Mouse (Mus musculus) CD8-positive naive resting alpha-beta T cell, adult 2 months (primary cell): ENCODE data around the gene Olfr119.
"Not testable (repeated sequence)": the region's sequence is repeated elsewhere in the genome, so short reads cannot be mapped to it uniquely, and the experiment has no call there.

Source experiments
- DNase-seq, 2 experiments: peaks; one replicate each; pipeline ENCODE4 v3.0.0; 2022; ENCODE audit warnings: low read depth in 2 of 2, low spot score in 2 of 2

The Olfr119 gene

GRCm38 (mm10) chr17:37696264-37696663 is at the start of gene Olfr119:
Gene Olfr119, plus strand, starts transcription at chr17:37696564.
- DNase-seq, result not testable (repeated sequence)

DNA sequence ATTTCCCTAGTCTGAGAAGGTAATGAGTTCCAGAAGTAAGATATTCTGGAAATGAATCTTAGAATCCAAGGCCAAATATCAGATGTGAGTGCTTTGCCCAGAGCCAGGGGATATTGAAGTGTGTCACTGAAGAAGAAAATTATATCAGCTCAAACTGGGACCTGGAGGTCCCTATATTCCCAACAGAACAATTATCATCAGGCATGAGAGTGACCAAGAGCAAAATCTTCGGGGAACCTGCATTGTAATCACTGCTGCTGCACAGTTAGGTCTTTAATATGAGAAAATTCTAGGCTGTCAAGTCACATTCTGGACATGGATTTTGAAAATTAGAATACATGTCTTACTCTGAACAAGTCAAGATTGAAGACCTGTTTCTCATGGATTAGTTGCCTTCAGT is 32.7 kb upstream of the Olfr119 start, which contains the start of gene Olfr117:
Olfr117 (minus strand) TSS at position 101 of the 400 bp plus-strand sequence.
- no peak for DNase-seq

- DNase-seq, result no peak
Observed at GRCm38 (mm10) chr17:37666688-37667087, 29.7 kb upstream of the Olfr119 start, which contains the start of gene Olfr118. Gene Olfr118, plus strand, starts transcription at chr17:37666988.

GRCm38 (mm10) chr17:37721508-37721907 is 25.1 kb downstream of the Olfr119 start, which contains the start of gene Olfr120:
Gene Olfr120, plus strand, starts transcription at chr17:37721808.
- no peak for DNase-seq

GRCm38 (mm10) chr17:37738070-37738469 is 41.7 kb downstream of the Olfr119 start:
- no peak for DNase-seq
